Mouse (Mus musculus) brain, embryonic 14.5 days (tissue): ENCODE data around the gene H2-Aa.

Source experiments
- CTCF ChIP-seq: fragments of 200-500 bp; IDR thresholded peaks from 2 replicates; pipeline ENCODE4 v1.5.1; 2012; ENCODE audit warnings: inconsistent platforms, mild to moderate bottlenecking, moderate library complexity, borderline replicate concordance; ENCODE audit not compliant: insufficient read depth, insufficient read length; ENCODE audit errors: extremely low read depth
- POLR2A ChIP-seq: fragments of 200-500 bp; IDR thresholded peaks from 2 replicates; pipeline ENCODE4 v1.6.1; 2012; ENCODE audit warnings: mild to moderate bottlenecking, inconsistent platforms, borderline replicate concordance; ENCODE audit not compliant: poor library complexity, insufficient read depth, insufficient read length, severe bottlenecking; ENCODE audit errors: extremely low read depth

DNA sequence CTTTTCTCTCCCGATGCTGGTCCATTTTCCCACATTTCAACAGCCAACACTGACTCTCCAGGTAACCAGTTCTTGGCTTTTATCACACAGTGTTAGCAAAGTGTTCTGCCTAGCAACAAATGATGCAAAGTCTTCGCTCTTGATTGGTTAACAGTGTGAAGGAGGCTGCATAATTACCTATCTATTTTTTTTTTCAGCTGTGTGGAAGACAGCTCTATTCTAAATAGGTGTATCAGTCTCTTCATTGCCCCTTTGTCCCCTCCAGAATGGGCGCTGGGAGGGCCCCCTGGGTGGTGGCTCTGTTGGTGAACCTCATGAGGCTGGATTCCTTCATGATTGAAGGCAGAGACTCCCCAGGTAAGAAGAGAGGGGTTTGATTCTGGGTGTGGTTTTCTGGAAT is 48.9 kb downstream of the H2-Aa start, which contains the start of gene H2-Ob:
- TF ChIP-seq CTCF: no peak
- TF ChIP-seq POLR2A: no peak
